Mouse (Mus musculus): ENCODE results near the gene Supt20. TPM values are rescaled to one million over a fixed set of nuclear protein-coding genes. Genes with fewer than 3 reads are reported as not detected.
"Not testable (repeated sequence)": the region's sequence is repeated elsewhere in the genome, so short reads cannot be mapped to it uniquely, and the experiment has no call there.

Supt20 gene
- total RNA-seq, 2 experiments from 2014 or later: 43.1 to 44.7 TPM

GRCm38 (mm10) chr3:54699759-54700301 lies 7.2 kb downstream of the Supt20 start:
- no peak for DNase-seq (ENCODE audit: low spot score in 2 of 2)

- DNase-seq (ENCODE audit: low spot score in 2 of 2): not testable (repeated sequence)
Observed at GRCm38 (mm10) chr3:54704106-54704505, 11.5 kb downstream of the Supt20 start.

GRCm38 (mm10) chr3:54708972-54709371 lies 16.4 kb downstream of the Supt20 start:
- no peak for DNase-seq (ENCODE audit: low spot score in 2 of 2)

GRCm38 (mm10) chr3:54714253-54714652 lies 21.6 kb downstream of the Supt20 start, which contains the start of gene Gm21958:
Gene Gm21958, minus strand, starts transcription at chr3:54714353.
- no peak for DNase-seq (ENCODE audit: low spot score in 2 of 2)

DNA sequence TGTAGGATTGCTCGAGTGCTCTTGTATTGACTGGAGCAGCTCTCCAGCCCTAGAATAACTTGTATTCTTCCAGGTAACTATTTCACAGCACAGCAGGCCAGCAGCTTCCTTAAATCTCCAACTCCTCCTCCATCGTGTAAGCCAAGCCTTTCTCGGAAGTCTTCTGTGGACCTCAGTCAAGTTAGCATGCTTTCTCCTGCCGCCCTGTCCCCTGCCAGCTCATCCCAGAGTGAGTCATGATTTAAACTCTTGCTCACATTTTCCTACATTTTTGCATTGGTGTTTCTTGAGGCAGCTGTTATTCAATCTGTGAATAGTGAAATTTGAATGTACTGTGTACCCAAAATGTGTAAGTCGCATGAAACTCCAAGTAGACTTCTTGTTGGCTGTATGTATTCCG lies 22.9 kb downstream of the Supt20 start:
- DNase-seq (ENCODE audit: low spot score in 2 of 2): peak in 1 of 2 experiments; percentile 38

- no peak for DNase-seq (ENCODE audit: low spot score in 2 of 2)
Observed at GRCm38 (mm10) chr3:54717348-54717747, 24.7 kb downstream of the Supt20 start.

DNA sequence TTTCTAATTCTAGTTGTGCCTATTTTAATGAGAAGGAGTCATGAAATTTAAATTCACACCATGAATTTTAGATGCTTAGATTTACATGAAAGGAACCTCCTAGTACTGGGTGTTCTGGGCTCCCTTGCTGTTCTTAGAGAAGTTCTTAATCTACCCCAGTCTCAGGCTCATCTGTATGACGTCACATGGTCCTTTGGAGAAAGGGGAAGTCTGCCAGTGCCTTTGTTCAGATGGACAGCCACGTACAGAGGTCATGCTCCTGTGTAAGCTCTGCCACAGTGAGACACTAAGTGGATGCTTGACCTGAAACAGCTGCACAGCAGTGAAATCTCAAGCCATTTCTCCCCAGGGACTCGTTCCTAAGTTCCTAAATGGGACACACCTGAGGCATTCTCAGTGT lies 26.3 kb downstream of the Supt20 start:
- no peak for DNase-seq (ENCODE audit: low spot score in 2 of 2)

DNA sequence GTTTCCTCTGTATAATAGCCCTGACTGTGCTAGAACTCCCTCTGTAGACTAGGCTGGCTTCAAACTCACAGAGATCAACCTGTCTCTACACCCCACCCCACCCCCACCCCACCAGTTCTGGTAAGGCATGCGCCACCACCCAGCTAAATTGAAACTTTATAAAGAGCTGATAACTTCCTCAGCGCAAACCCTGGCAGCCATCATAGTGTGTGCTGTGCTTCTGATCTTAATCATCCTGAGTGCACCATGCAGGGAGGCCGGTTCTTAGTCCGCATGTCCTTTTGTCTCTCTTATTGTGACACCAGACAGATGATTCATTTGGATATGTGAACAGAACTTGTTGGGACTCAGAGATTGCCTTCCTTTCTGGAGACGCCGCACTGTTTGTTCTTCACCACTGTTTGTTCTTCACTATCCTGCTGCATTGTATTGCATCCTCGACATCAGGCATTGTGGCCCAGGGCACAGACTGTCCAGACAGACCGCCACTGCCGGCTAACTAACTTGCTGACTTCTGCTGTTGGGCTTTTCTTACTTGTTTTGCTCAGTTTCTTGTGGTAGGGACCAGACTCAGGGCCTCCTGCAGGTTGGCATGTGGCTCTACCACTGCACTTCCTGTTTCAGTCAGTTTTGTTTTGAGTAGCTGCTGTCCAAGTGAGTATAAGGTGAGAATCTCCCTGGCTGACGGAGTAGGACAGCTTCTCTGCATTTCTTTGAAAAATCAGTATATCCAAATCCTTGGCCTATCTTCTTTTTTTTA lies 31.3 kb downstream of the Supt20 start:
- no peak for DNase-seq (ENCODE audit: low spot score in 2 of 2)

GRCm38 (mm10) chr3:54725344-54725743 lies 32.7 kb downstream of the Supt20 start:
- no peak for DNase-seq (ENCODE audit: low spot score in 2 of 2)

DNA sequence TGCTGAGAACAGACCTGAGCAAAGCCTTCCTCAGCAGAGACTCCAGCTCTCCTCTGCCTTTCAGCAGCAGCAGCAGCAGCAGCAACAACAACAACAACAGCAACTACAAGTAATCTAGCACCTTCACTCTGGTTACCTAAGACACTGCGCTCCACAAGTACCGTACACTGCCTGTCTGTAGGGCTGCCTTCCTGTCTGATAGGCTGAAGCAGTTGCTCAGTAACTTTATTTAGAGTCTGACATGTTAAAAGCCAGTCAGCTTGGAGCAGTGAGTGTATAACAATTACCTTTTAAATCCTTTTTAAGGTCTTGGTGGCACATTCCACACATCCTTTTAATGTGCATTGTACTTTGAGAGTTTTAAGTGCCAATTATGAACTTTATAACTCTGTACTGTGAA lies 35.0 kb downstream of the Supt20 start:
- no peak for DNase-seq (ENCODE audit: low spot score in 2 of 2)

- no peak for DNase-seq (ENCODE audit: low spot score in 2 of 2)
Observed at GRCm38 (mm10) chr3:54728100-54728499, 35.5 kb downstream of the Supt20 start.

DNA sequence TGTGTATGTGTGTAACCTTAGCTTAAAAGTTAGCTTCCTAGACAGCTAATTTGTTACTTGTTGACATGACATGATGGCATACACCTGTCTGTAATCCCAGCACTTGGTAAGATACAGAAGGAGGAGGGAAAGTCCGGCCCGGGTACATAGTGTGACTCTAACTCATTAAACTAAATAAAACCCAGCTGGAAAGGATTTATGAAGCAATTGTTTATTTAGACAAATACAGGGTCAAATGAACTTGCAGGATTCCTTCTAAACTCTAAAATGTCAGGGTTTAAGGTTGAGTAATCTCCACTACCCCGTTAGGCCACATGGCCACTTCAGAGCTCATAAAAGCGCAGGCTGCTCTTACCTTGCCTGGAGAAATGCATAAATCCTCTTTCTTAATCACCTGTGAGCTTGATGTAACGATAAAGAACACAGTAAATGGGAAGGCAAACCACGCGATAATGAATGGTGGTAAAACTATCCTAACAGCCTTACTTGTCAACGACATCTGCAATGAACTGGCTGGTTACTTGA lies 39.1 kb downstream of the Supt20 start:
- no peak for DNase-seq (ENCODE audit: low spot score in 2 of 2)

GRCm38 (mm10) chr3:54732371-54732770 lies 39.8 kb downstream of the Supt20 start:
- no peak for DNase-seq (ENCODE audit: low spot score in 2 of 2)

DNA sequence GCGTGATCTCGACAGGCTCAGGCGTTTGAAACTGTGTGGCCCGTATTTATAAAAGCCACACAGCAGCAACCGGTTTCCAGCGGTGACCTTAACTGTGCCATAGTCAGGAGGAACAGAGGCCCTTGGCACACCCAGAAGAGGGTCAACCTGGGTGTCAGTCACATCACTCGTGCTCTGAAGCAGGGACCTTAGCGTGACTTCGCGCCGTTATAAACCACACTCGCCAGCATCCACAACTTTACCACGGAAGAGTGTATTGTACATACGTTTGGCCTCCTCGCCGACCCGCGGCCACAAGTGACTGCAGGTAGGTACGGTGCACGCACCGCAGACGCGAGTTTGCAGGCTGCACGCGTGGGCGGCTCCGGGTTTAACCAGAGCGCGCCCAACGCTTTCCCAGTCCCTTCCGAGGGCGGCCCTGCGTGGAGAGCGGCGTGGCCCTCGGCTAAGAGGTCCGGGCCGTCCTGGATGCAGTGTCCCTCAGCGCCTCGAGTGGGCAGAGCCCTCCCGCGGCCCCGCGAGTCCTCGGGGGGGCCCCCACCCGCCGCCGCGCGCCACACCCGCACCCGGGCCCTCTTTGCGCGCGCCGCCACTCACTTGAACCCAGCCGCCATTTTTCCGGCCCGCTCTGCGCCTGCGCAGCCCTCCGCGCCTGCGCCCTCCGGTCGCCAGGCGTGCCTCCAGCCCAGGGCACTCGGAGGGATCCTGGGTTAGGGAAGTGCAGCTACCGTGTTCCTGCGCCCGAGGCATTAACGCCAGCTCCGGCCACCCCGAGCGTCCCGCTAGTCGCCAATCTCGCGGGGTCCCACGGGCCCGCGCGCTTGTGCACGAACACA lies 42.0 kb downstream of the Supt20 start:
- peak; percentile 82 to 93 for DNase-seq (ENCODE audit: low spot score in 2 of 2)

DNA sequence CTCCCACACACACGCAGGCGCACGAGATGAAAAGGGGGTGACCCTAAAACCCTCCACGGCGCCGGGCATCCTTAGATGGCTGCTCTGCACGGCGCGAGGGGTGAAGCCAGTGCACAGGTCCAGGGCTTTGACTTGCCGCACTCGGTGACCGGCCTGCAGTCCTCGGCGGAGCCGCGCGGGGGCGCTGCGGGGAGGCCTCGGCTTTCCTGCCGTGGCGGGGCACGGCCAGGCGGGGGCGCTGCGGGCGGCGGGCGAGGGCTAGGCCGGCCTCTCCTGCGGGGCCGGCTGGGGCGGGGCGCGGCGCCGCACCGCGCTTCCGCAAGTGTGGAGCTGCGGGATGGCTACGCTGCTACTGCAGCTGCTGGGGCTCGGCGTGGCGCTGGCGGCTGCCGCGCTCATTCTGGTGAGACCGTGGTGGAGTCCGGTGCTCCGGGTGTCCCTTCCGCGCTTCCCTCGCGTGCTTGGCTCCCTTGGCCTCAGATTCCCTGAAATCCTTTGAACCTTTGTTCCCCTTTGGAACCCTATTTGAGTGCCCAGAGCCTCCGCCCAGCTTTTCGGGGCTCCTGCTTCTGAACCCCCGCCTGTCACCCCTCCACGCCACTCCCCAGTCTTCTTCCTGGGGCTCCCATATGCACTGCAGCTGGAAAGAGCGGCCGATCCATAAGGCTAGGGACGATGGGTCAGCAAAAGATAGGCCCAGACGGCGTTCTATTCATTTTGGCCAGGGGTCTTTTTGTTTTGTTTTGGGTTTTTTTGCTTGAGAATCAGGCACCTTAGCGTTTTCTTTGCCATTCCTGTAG lies 42.8 kb downstream of the Supt20 start, which contains the start of the genes Exosc8 and Alg5:
TSS of gene Exosc8 (minus strand) at position 147 of the 800 bp plus-strand sequence.
TSS of gene Alg5 (plus strand) at position 293 of the 800 bp plus-strand sequence.
- peak; percentile 87 to 93 for DNase-seq (ENCODE audit: low spot score in 2 of 2)

DNA sequence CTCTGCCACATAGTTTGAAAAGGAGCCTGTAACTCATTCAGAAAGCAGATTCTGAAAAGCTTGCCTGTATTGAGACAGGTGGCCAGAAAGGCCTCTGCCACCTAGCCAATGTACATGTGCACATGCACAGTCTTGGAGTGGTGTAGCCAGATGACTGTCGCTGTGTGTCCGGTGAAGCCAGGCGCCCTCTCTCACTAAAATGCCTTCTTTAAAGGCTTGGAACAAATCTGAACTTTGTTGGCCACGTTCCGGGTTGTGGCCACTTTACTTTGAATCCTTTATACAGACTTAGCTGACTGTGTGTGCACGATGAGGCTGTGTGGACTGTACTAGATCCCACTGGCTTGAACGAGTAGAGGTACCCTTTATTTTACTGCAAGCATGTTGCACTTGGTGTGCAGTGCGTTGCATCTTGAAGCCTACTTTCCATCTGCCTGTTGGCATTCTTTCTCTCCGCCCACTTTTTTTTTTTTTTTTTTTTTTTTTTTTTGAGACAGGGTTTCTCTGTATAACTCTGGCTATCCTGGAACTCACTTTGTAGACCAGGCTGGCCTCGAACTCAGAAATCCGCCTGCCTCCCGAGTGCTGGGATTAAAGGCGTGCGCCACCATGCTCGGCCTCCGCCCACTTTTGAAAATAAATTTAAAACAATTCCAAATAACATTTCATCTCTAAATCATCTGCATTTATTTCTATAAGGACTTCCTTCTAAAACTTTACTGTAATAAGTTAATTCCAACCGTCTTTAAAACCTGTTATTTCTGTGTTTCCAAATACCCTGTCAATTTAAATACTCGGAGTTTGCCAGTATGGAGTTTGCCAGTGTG lies 43.7 kb downstream of the Supt20 start:
- DNase-seq (ENCODE audit: low spot score in 2 of 2): no peak

DNA sequence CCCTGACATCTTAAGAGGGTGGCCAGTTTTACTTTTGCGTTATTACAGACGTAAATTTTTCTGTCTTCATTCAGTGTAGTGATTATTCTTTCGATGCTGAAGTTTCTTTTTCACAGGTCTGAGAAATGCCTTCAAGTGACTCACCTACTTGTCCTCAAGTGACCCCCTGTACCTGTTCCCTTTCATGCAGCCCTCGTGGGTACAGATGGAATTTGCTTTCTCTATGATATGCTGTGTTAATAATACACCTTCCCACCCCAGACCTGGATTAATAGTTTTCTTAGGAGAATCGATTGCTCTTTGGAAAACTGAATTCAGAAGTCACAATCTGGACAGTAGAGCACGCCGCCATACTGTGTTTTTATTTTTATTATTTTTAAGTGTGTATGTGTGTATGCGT lies 44.7 kb downstream of the Supt20 start:
- no peak for DNase-seq (ENCODE audit: low spot score in 2 of 2)

GRCm38 (mm10) chr3:54741965-54742364 lies 49.4 kb downstream of the Supt20 start:
- no peak for DNase-seq (ENCODE audit: low spot score in 2 of 2)

- no peak for DNase-seq (ENCODE audit: low spot score in 2 of 2)
Observed at GRCm38 (mm10) chr3:54745799-54746198, 53.2 kb downstream of the Supt20 start.

GRCm38 (mm10) chr3:54753411-54753810 lies 60.8 kb downstream of the Supt20 start:
- DNase-seq (ENCODE audit: low spot score in 2 of 2): no peak

All from layer of hippocampus, adult 18-20 months (tissue).